Mouse (Mus musculus): ENCODE data around the gene Rbfox3. TPM values are rescaled to one million over a fixed set of nuclear protein-coding genes. Genes with fewer than 3 reads are reported as not detected.

Gene Rbfox3
- polyA plus RNA-seq, 1 experiment = not detected

- H3ac ChIP-seq (ENCODE audit: control insufficient read depth, insufficient read length) = no peak overlapping the region
- no peaks in the 10 kb centered on the region for H3K79me2 ChIP-seq (ENCODE audit: control insufficient read depth, insufficient read depth)
- H3K27me3 ChIP-seq (ENCODE audit: control insufficient read depth, insufficient read depth, insufficient read length) = peaks cover 41% of the 10 kb centered on the region
- H3K4me3 ChIP-seq = no peak overlapping the region
- no peak overlapping the region for H3K4me2 ChIP-seq (ENCODE audit: low read depth)
- no peaks in the 10 kb centered on the region for H3K36me3 ChIP-seq (ENCODE audit: control insufficient read depth, insufficient read depth)
- no peak for TF ChIP-seq E2F4 (IDR thresholded peaks at IDR 0.05; ENCODE audit: insufficient read depth)
- no peak for TF ChIP-seq TCF3 (IDR thresholded peaks at IDR 0.05; ENCODE audit: insufficient read length, low read depth)
- TF ChIP-seq MYOG (IDR thresholded peaks at IDR 0.05; ENCODE audit: control insufficient read depth in 1 of 3, insufficient read depth in 1 of 3, insufficient read length in 2 of 3, low read depth in 2 of 3) = no peak
- TF ChIP-seq USF1 (IDR thresholded peaks at IDR 0.05; ENCODE audit: low read depth) = no peak
- no peak for TF ChIP-seq MAX (IDR thresholded peaks at IDR 0.05; ENCODE audit: low read depth)
- no peak for TF ChIP-seq MYOD1 (IDR thresholded peaks at IDR 0.05; ENCODE audit: control insufficient read depth in 1 of 3, insufficient read length in 2 of 3, low read depth in 2 of 3)
- TF ChIP-seq POLR2A (IDR thresholded peaks at IDR 0.05; ENCODE audit: insufficient read length, low read depth) = no peak
- TF ChIP-seq REST (IDR thresholded peaks at IDR 0.05; ENCODE audit: insufficient read depth, insufficient read length) = no peak
- TF ChIP-seq POLR2AphosphoS2 (IDR thresholded peaks at IDR 0.05; ENCODE audit: insufficient read length, low read depth) = no peak
- TF ChIP-seq TCF12 (IDR thresholded peaks at IDR 0.05; ENCODE audit: insufficient read depth, poor library complexity, severe bottlenecking) = no peak
- no peak for TF ChIP-seq SRF (IDR thresholded peaks at IDR 0.05; ENCODE audit: control insufficient read depth, insufficient read length, low read depth)
- no peak for TF ChIP-seq CEBPB (IDR thresholded peaks at IDR 0.05; ENCODE audit: insufficient read depth, poor library complexity, severe bottlenecking)
These were observed 50.6 kb downstream of the Rbfox3 start for GRCm38 (mm10) chr11:118860812-118861211.

GRCm38 (mm10) chr11:118859839-118860238 is 51.6 kb downstream of the Rbfox3 start:
- Histone ChIP-seq H3K79me2 (ENCODE audit: control insufficient read depth, insufficient read depth) (no peaks in the 10 kb centered on the region), H3K27me3 (ENCODE audit: control insufficient read depth, insufficient read depth, insufficient read length) (peaks cover 44% of the 10 kb centered on the region), H3ac (ENCODE audit: control insufficient read depth, insufficient read length) (no peak overlapping the region), H3K4me3 (no peak overlapping the region), H3K36me3 (ENCODE audit: control insufficient read depth, insufficient read depth) (no peaks in the 10 kb centered on the region), H3K4me2 (ENCODE audit: low read depth) (no peak overlapping the region)
- TF ChIP-seq MYOD1 (IDR thresholded peaks at IDR 0.05; ENCODE audit: control insufficient read depth in 1 of 3, insufficient read length in 2 of 3, low read depth in 2 of 3) (no peak), SRF (IDR thresholded peaks at IDR 0.05; ENCODE audit: control insufficient read depth, insufficient read length, low read depth) (no peak), TCF12 (IDR thresholded peaks at IDR 0.05; ENCODE audit: insufficient read depth, poor library complexity, severe bottlenecking) (no peak), CEBPB (IDR thresholded peaks at IDR 0.05; ENCODE audit: insufficient read depth, poor library complexity, severe bottlenecking) (no peak), POLR2A (IDR thresholded peaks at IDR 0.05; ENCODE audit: insufficient read length, low read depth) (no peak), E2F4 (IDR thresholded peaks at IDR 0.05; ENCODE audit: insufficient read depth) (no peak), REST (IDR thresholded peaks at IDR 0.05; ENCODE audit: insufficient read depth, insufficient read length) (no peak), USF1 (IDR thresholded peaks at IDR 0.05; ENCODE audit: low read depth) (no peak), MYOG (IDR thresholded peaks at IDR 0.05; ENCODE audit: control insufficient read depth in 1 of 3, insufficient read depth in 1 of 3, insufficient read length in 2 of 3, low read depth in 2 of 3) (no peak), TCF3 (IDR thresholded peaks at IDR 0.05; ENCODE audit: insufficient read length, low read depth) (no peak), POLR2AphosphoS2 (IDR thresholded peaks at IDR 0.05; ENCODE audit: insufficient read length, low read depth) (no peak), MAX (IDR thresholded peaks at IDR 0.05; ENCODE audit: low read depth) (no peak)

- no peak overlapping the region for H3K4me2 ChIP-seq (ENCODE audit: low read depth)
- no peak for TF ChIP-seq SRF (IDR thresholded peaks at IDR 0.05; ENCODE audit: control insufficient read depth, insufficient read length, low read depth)
- TF ChIP-seq REST (IDR thresholded peaks at IDR 0.05; ENCODE audit: insufficient read depth, insufficient read length) = no peak
- TF ChIP-seq USF1 (IDR thresholded peaks at IDR 0.05; ENCODE audit: low read depth) = no peak
- TF ChIP-seq POLR2AphosphoS2 (IDR thresholded peaks at IDR 0.05; ENCODE audit: insufficient read length, low read depth) = no peak
- TF ChIP-seq E2F4 (IDR thresholded peaks at IDR 0.05; ENCODE audit: insufficient read depth) = no peak
- TF ChIP-seq MYOG (IDR thresholded peaks at IDR 0.05; ENCODE audit: control insufficient read depth in 1 of 3, insufficient read depth in 1 of 3, insufficient read length in 2 of 3, low read depth in 2 of 3) = no peak
- no peak for TF ChIP-seq TCF12 (IDR thresholded peaks at IDR 0.05; ENCODE audit: insufficient read depth, poor library complexity, severe bottlenecking)
- no peak for TF ChIP-seq MAX (IDR thresholded peaks at IDR 0.05; ENCODE audit: low read depth)
- TF ChIP-seq CEBPB (IDR thresholded peaks at IDR 0.05; ENCODE audit: insufficient read depth, poor library complexity, severe bottlenecking) = no peak
- no peak for TF ChIP-seq POLR2A (IDR thresholded peaks at IDR 0.05; ENCODE audit: insufficient read length, low read depth)
- no peak for TF ChIP-seq MYOD1 (IDR thresholded peaks at IDR 0.05; ENCODE audit: control insufficient read depth in 1 of 3, insufficient read length in 2 of 3, low read depth in 2 of 3)
- no peak for TF ChIP-seq TCF3 (IDR thresholded peaks at IDR 0.05; ENCODE audit: insufficient read length, low read depth)
- H3K27me3 ChIP-seq (ENCODE audit: control insufficient read depth, insufficient read depth, insufficient read length) = peaks cover 52% of the 10 kb centered on the region
- H3K36me3 ChIP-seq (ENCODE audit: control insufficient read depth, insufficient read depth) = no peaks in the 10 kb centered on the region
- no peak overlapping the region for H3K4me3 ChIP-seq
- H3ac ChIP-seq (ENCODE audit: control insufficient read depth, insufficient read length) = no peak overlapping the region
- no peaks in the 10 kb centered on the region for H3K79me2 ChIP-seq (ENCODE audit: control insufficient read depth, insufficient read depth)
These were observed 53.1 kb downstream of the Rbfox3 start for GRCm38 (mm10) chr11:118858305-118858704.

GRCm38 (mm10) chr11:118851391-118851790 is 60.0 kb downstream of the Rbfox3 start:
- Histone ChIP-seq H3K27me3 (ENCODE audit: control insufficient read depth, insufficient read depth, insufficient read length) (peaks cover 70% of the 10 kb centered on the region), H3ac (ENCODE audit: control insufficient read depth, insufficient read length) (no peak overlapping the region), H3K36me3 (ENCODE audit: control insufficient read depth, insufficient read depth) (no peaks in the 10 kb centered on the region), H3K4me2 (ENCODE audit: low read depth) (no peak overlapping the region), H3K4me3 (no peak overlapping the region), H3K79me2 (ENCODE audit: control insufficient read depth, insufficient read depth) (no peaks in the 10 kb centered on the region)
- no peak for TF ChIP-seq CEBPB (IDR thresholded peaks at IDR 0.05; ENCODE audit: insufficient read depth, poor library complexity, severe bottlenecking)
- TF ChIP-seq TCF3 (IDR thresholded peaks at IDR 0.05; ENCODE audit: insufficient read length, low read depth) = no peak
- TF ChIP-seq REST (IDR thresholded peaks at IDR 0.05; ENCODE audit: insufficient read depth, insufficient read length) = no peak
- no peak for TF ChIP-seq MYOD1 (IDR thresholded peaks at IDR 0.05; ENCODE audit: control insufficient read depth in 1 of 3, insufficient read length in 2 of 3, low read depth in 2 of 3)
- TF ChIP-seq MYOG (IDR thresholded peaks at IDR 0.05; ENCODE audit: control insufficient read depth in 1 of 3, insufficient read depth in 1 of 3, insufficient read length in 2 of 3, low read depth in 2 of 3) = no peak
- no peak for TF ChIP-seq E2F4 (IDR thresholded peaks at IDR 0.05; ENCODE audit: insufficient read depth)
- no peak for TF ChIP-seq USF1 (IDR thresholded peaks at IDR 0.05; ENCODE audit: low read depth)
- TF ChIP-seq SRF (IDR thresholded peaks at IDR 0.05; ENCODE audit: control insufficient read depth, insufficient read length, low read depth) = no peak
- no peak for TF ChIP-seq POLR2AphosphoS2 (IDR thresholded peaks at IDR 0.05; ENCODE audit: insufficient read length, low read depth)
- no peak for TF ChIP-seq POLR2A (IDR thresholded peaks at IDR 0.05; ENCODE audit: insufficient read length, low read depth)
- no peak for TF ChIP-seq TCF12 (IDR thresholded peaks at IDR 0.05; ENCODE audit: insufficient read depth, poor library complexity, severe bottlenecking)
- no peak for TF ChIP-seq MAX (IDR thresholded peaks at IDR 0.05; ENCODE audit: low read depth)

All from myocyte (in vitro differentiated cells).